Mouse (Mus musculus): ENCODE results near the gene Kcnma1. TPM values are rescaled to one million over a fixed set of nuclear protein-coding genes. Genes with fewer than 3 reads are reported as not detected.

Gene Kcnma1
- total and polyA plus RNA-seq, 3 experiments = not detected

- no peak for DNase-seq (ENCODE audit: low read depth, low spot score)
- no peaks in the 10 kb centered on the region for H3K9me3 ChIP-seq (replicated peaks; ENCODE audit: insufficient read depth, low read length)
- H3K36me3 ChIP-seq (ENCODE audit: control insufficient read depth in 1 of 2, insufficient read depth in 2 of 2, low read length in 2 of 2) = no peaks in the 10 kb centered on the region
- no peaks in the 10 kb centered on the region for H3K27me3 ChIP-seq (ENCODE audit: control insufficient read depth in 1 of 2, insufficient read depth in 2 of 2, low read length in 2 of 2)
- H3K4me3 ChIP-seq (ENCODE audit: control insufficient read depth in 1 of 2, insufficient read depth in 1 of 2, low read depth in 2 of 2, low read length in 2 of 2) = no peak overlapping the region
- no peaks in the 10 kb centered on the region for H3K79me2 ChIP-seq (ENCODE audit: control insufficient read depth, insufficient read depth, low read length, poor library complexity)
- TF ChIP-seq RCOR1 (IDR thresholded peaks at IDR 0.05; ENCODE audit: low read depth, low read length) = no peak
- no peak for TF ChIP-seq ZMIZ1 (IDR thresholded peaks at IDR 0.05; ENCODE audit: low read depth, low read length)
- no peak for TF ChIP-seq E2F4 (IDR thresholded peaks at IDR 0.05; ENCODE audit: borderline replicate concordance, low read depth, low read length)
- TF ChIP-seq ELF1 (IDR thresholded peaks at IDR 0.05; ENCODE audit: low read depth, low read length) = no peak
- no peak for TF ChIP-seq MAFK (IDR thresholded peaks at IDR 0.05; ENCODE audit: borderline replicate concordance, low read depth, low read length)
- TF ChIP-seq CHD1 (IDR thresholded peaks at IDR 0.05; ENCODE audit: low read depth, low read length) = no peak
- no peak for TF ChIP-seq BHLHE40 (IDR thresholded peaks at IDR 0.05; ENCODE audit: borderline replicate concordance, low read depth, low read length)
- TF ChIP-seq POLR2AphosphoS5 (IDR thresholded peaks at IDR 0.05; ENCODE audit: borderline replicate concordance, low read depth, low read length) = no peak
- TF ChIP-seq MXI1 (IDR thresholded peaks at IDR 0.05; ENCODE audit: low read depth, low read length) = no peak
- no peak for TF ChIP-seq SMC3 (IDR thresholded peaks at IDR 0.05; ENCODE audit: low read depth, low read length)
- TF ChIP-seq ZKSCAN1 (IDR thresholded peaks at IDR 0.05; ENCODE audit: low read depth, low read length) = no peak
- no peak for TF ChIP-seq ZC3H11A (IDR thresholded peaks at IDR 0.05; ENCODE audit: low read depth, low read length)
- no peak for TF ChIP-seq TCF12 (IDR thresholded peaks at IDR 0.05; ENCODE audit: low read depth, low read length)
- TF ChIP-seq NELFE (IDR thresholded peaks at IDR 0.05; ENCODE audit: low read depth, low read length) = no peak
- TF ChIP-seq MYB (IDR thresholded peaks at IDR 0.05; ENCODE audit: low read depth, low read length) = no peak
- TF ChIP-seq USF1 (IDR thresholded peaks at IDR 0.05; ENCODE audit: low read depth, low read length) = no peak
- TF ChIP-seq HCFC1 (IDR thresholded peaks at IDR 0.05; ENCODE audit: low read depth, low read length) = no peak
- TF ChIP-seq CHD2 (IDR thresholded peaks at IDR 0.05; ENCODE audit: low read length) = no peak
- TF ChIP-seq MEF2A (IDR thresholded peaks at IDR 0.05; ENCODE audit: extremely low read depth, insufficient replicate concordance, low read depth, low read length, poor library complexity, severe bottlenecking) = no peak
- TF ChIP-seq GATA1 (IDR thresholded peaks at IDR 0.05; ENCODE audit: low read depth, low read length) = no peak
- H3K9ac ChIP-seq (ENCODE audit: control insufficient read depth, low read depth, low read length, poor library complexity, severe bottlenecking) = no peak overlapping the region
- H3K4me1 ChIP-seq (ENCODE audit: control insufficient read depth in 1 of 2, insufficient read depth in 2 of 2, low read length in 2 of 2) = no peaks in the 10 kb centered on the region
- no peak overlapping the region for H3K27ac ChIP-seq (ENCODE audit: control insufficient read depth, low read depth, low read length)
Measured at GRCm38 (mm10) chr14:23828711-23829320, 185.5 kb downstream of the Kcnma1 start.

- H3K36me3 ChIP-seq (ENCODE audit: control insufficient read depth in 1 of 2, insufficient read depth in 2 of 2, low read length in 2 of 2) = no peaks in the 10 kb centered on the region
- no peaks in the 10 kb centered on the region for H3K27me3 ChIP-seq (ENCODE audit: control insufficient read depth in 1 of 2, insufficient read depth in 2 of 2, low read length in 2 of 2)
- H3K9me3 ChIP-seq (replicated peaks; ENCODE audit: insufficient read depth, low read length) = no peaks in the 10 kb centered on the region
- no peak overlapping the region for H3K27ac ChIP-seq (ENCODE audit: control insufficient read depth, low read depth, low read length)
- no peaks in the 10 kb centered on the region for H3K4me1 ChIP-seq (ENCODE audit: control insufficient read depth in 1 of 2, insufficient read depth in 2 of 2, low read length in 2 of 2)
- H3K4me3 ChIP-seq (ENCODE audit: control insufficient read depth in 1 of 2, insufficient read depth in 1 of 2, low read depth in 2 of 2, low read length in 2 of 2) = no peak overlapping the region
- DNase-seq (ENCODE audit: low read depth, low spot score) = no peak
- H3K9ac ChIP-seq (ENCODE audit: control insufficient read depth, low read depth, low read length, poor library complexity, severe bottlenecking) = no peak overlapping the region
- H3K79me2 ChIP-seq (ENCODE audit: control insufficient read depth, insufficient read depth, low read length, poor library complexity) = no peaks in the 10 kb centered on the region
- TF ChIP-seq ZKSCAN1 (IDR thresholded peaks at IDR 0.05; ENCODE audit: low read depth, low read length) (no peak), MYB (IDR thresholded peaks at IDR 0.05; ENCODE audit: low read depth, low read length) (no peak), NELFE (IDR thresholded peaks at IDR 0.05; ENCODE audit: low read depth, low read length) (no peak), JUND (IDR thresholded peaks at IDR 0.05; ENCODE audit: low read depth, low read length) (no peak), UBTF (IDR thresholded peaks at IDR 0.05; ENCODE audit: borderline replicate concordance, insufficient read depth, low read depth, low read length) (no peak), MAX (IDR thresholded peaks at IDR 0.05; ENCODE audit: low read length) (no peak), USF1 (IDR thresholded peaks at IDR 0.05; ENCODE audit: low read depth, low read length) (no peak), TBP (IDR thresholded peaks at IDR 0.05; ENCODE audit: low read depth, low read length) (no peak), GATA1 (IDR thresholded peaks at IDR 0.05; ENCODE audit: low read depth, low read length) (no peak)
Measured at GRCm38 (mm10) chr14:23824937-23825336, 189.4 kb downstream of the Kcnma1 start.

Data from MEL (cell line).